Comparison of ENCODE assay signal across 21 mouse cellular contexts in genomic region chr14:120212626-120213025, GRCm38 (mm10).
"Had no signal": no experiment of that assay in that cellular context is flagged by ENCODE, and none has a peak within 500 bp of the region (broad histone marks: within the 10 kb centered on the region; RNA-seq: fewer than 3 reads in every experiment).

No protein-coding gene starts in this region.

- ATAC-seq: liver, postnatal 0 days; lung, postnatal 0 days; midbrain, embryonic 15.5 days had no signal

- H3K9ac ChIP-seq: liver, embryonic 14.5 days; liver, postnatal 0 days; lung, embryonic 14.5 days; midbrain, embryonic 12.5 days; midbrain, embryonic 15.5 days; neural tube, embryonic 12.5 days; neural tube, embryonic 15.5 days had no signal

- H3K9me3 ChIP-seq: midbrain, embryonic 12.5 days; midbrain, embryonic 15.5 days; neural tube, embryonic 12.5 days; neural tube, embryonic 15.5 days had no signal

- H3K27ac ChIP-seq: liver, embryonic 14.5 days; macrophage; midbrain, embryonic 12.5 days; midbrain, embryonic 15.5 days; neural tube, embryonic 12.5 days; neural tube, embryonic 15.5 days; stomach, postnatal 0 days had no signal

- H3K27me3 ChIP-seq: midbrain, embryonic 12.5 days; midbrain, embryonic 15.5 days; neural tube, embryonic 12.5 days; neural tube, embryonic 15.5 days had no signal

- H3K4me2 ChIP-seq: liver, embryonic 11.5 days; lung, embryonic 14.5 days; midbrain, embryonic 12.5 days; midbrain, embryonic 15.5 days; neural tube, embryonic 12.5 days; neural tube, embryonic 15.5 days had no signal

- H3K4me3 ChIP-seq: midbrain, embryonic 12.5 days; midbrain, embryonic 15.5 days; neural tube, embryonic 12.5 days; neural tube, embryonic 15.5 days had no signal

- H3K36me3 ChIP-seq: midbrain, embryonic 12.5 days; midbrain, embryonic 15.5 days; neural tube, embryonic 12.5 days; neural tube, embryonic 15.5 days had no signal

- DNase-seq: kidney, adult 18-20 months; kidney, adult 9 months; kidney, postnatal 14 days; kidney, postnatal 4 days; liver, postnatal 0 days; lung, embryonic 14.5 days; right cerebral cortex, adult 18-20 months; right cerebral cortex, postnatal 14 days; right cerebral cortex, postnatal 4 days; thymus, adult 2 months; thymus, postnatal 14 days; thymus, postnatal 4 days had no signal

- H3K4me1 ChIP-seq: midbrain, embryonic 12.5 days; midbrain, embryonic 15.5 days; neural tube, embryonic 12.5 days; neural tube, embryonic 15.5 days had no signal
